Mouse (Mus musculus): ENCODE measurements around the gene Gm2916.
"Not testable (repeated sequence)": the region's sequence is repeated elsewhere in the genome, so short reads cannot be mapped to it uniquely, and the experiment has no call there.

The Gm2916 gene

GRCm38 (mm10) chr14:3883872-3884271 lies at the start of gene Gm2916:
TSS of gene Gm2916 (plus strand) at chr14:3884172.
- DNase-seq = not testable (repeated sequence)

- not testable (repeated sequence) for DNase-seq
Observed at GRCm38 (mm10) chr14:3845945-3846344, 38.0 kb upstream of the Gm2916 start, which contains the start of gene Gm3033. TSS of gene Gm3033 (plus strand) at chr14:3846245.

- DNase-seq = not testable (repeated sequence)
Observed at GRCm38 (mm10) chr14:3931456-3931855, 47.5 kb downstream of the Gm2916 start, which contains the start of gene Gm3029. TSS of gene Gm3029 (plus strand) at chr14:3931756.

GRCm38 (mm10) chr14:3963247-3963646 lies 79.3 kb downstream of the Gm2916 start, which contains the start of gene Gm3095:
TSS of gene Gm3095 (plus strand) at chr14:3963547.
- not testable (repeated sequence) for DNase-seq
